Mouse (Mus musculus) embryonic facial prominence, embryonic 14.5 days (tissue): ENCODE data around the gene Zfp383. TPM values are rescaled to one million over a fixed set of nuclear protein-coding genes. Genes with fewer than 3 reads are reported as not detected.

Source experiments
- ATAC-seq: fragments of 200-750 bp; cut with Nextera tagmentation; 2 replicates; pipeline ENCODE4 v1.8.0; 2017; ENCODE audit warnings: low read depth, moderate number of reproducible peaks, moderate TSS enrichment
- DNase-seq: peaks from one replicate; pipeline ENCODE4 v3.0.0-alpha.2; 2015; ENCODE audit warnings: low spot score
- H3K27ac ChIP-seq: fragments of 300-500 bp; sonication (generic); replicated peaks from 2 replicates; pipeline ENCODE4 v1.5.1; 2014; ENCODE audit warnings: low read depth, mild to moderate bottlenecking, low read length, moderate library complexity
- H3K27me3 ChIP-seq: fragments of 300-500 bp; sonication (generic); replicated peaks from 2 replicates; pipeline ENCODE4 v1.6.1; 2014; ENCODE audit warnings: low read length; ENCODE audit not compliant: control insufficient read depth, insufficient read depth
- H3K36me3 ChIP-seq: fragments of 300-500 bp; sonication (generic); 2 replicates; pipeline ENCODE4 v1.6.1; 2014; ENCODE audit warnings: low read length, mixed read lengths; ENCODE audit not compliant: control insufficient read depth, insufficient read depth
- H3K4me1 ChIP-seq: fragments of 300-500 bp; sonication (generic); 2 replicates; pipeline ENCODE4 v1.6.1; 2014; ENCODE audit warnings: antibody characterized with exemption, low read length; ENCODE audit not compliant: control insufficient read depth, insufficient read depth
- H3K4me2 ChIP-seq: fragments of 300-500 bp; sonication (generic); 2 replicates; pipeline ENCODE4 v1.6.1; 2014; ENCODE audit warnings: low read depth, mild to moderate bottlenecking, low read length, moderate library complexity, mixed read lengths
- H3K4me3 ChIP-seq: fragments of 300-500 bp; sonication (generic); 2 replicates; pipeline ENCODE4 v1.5.1; 2014; ENCODE audit warnings: low read depth, mild to moderate bottlenecking, low read length
- H3K9ac ChIP-seq: fragments of 300-500 bp; sonication (generic); 2 replicates; pipeline ENCODE4 v1.6.1; 2014; ENCODE audit warnings: low read depth, mild to moderate bottlenecking, low read length, moderate library complexity, mixed read lengths
- H3K9me3 ChIP-seq: fragments of 300-500 bp; sonication (generic); 2 replicates; pipeline ENCODE4 v1.6.1; 2016; ENCODE audit warnings: low read length; ENCODE audit not compliant: control insufficient read depth
- WGBS: fragments of 180-500 bp; shearing (Covaris S2); extraction: QIAGEN DNeasy Blood & Tissue Kit; methylation state at CpG from one replicate; pipeline ENCODE4 v1.1.7; 2014; 5-methylcytosine and 5-hydroxymethylcytosine counted together
- polyA plus RNA-seq: library from polyadenylated mRNA; unstranded; fragments of >200 nt; fragmentation: Nextera tagmentation; extraction: Ambion mirVana; gene quantifications from 2 replicates; pipeline ENCODE4 v1.2.1, GENCODE M21; 2014

Zfp383 gene
- polyA plus RNA-seq, 1 experiment from 2014 or later: 10.1 TPM

GRCm38 (mm10) chr7:29892756-29893155, 15.3 kb upstream of the Zfp383 start:
- Histone ChIP-seq H3K9me3 (peaks cover 63% of the 10 kb centered on the region), H3K36me3 (peaks cover 77% of the 10 kb centered on the region), H3K4me3 (no peak overlapping the region), H3K27me3 (no peaks in the 10 kb centered on the region), H3K9ac (no peak overlapping the region), H3K4me1 (no peaks in the 10 kb centered on the region), H3K4me2 (no peak overlapping the region), H3K27ac (no peak overlapping the region)
- no peak for DNase-seq
- no peak for ATAC-seq
- whole genome bisulfite sequencing: 94% methylated on average over 4 of the region's 4 CpGs

- Histone ChIP-seq H3K4me1 (no peaks in the 10 kb centered on the region), H3K27me3 (no peaks in the 10 kb centered on the region), H3K9ac (no peak overlapping the region), H3K4me3 (no peak overlapping the region), H3K4me2 (no peak overlapping the region), H3K27ac (no peak overlapping the region), H3K36me3 (peaks cover 87% of the 10 kb centered on the region), H3K9me3 (peaks cover 43% of the 10 kb centered on the region)
- DNase-seq (no peak), ATAC-seq (no peak)
- WGBS: 96% methylated on average over 4 of the region's 4 CpGs
Measured at GRCm38 (mm10) chr7:29898351-29898750, 9.7 kb upstream of the Zfp383 start.

- Histone ChIP-seq H3K9me3 (peaks cover 2% of the 10 kb centered on the region; the same call in 1 of the 2 replicates), H3K36me3 (peaks cover 36% of the 10 kb centered on the region), H3K4me1 (peaks cover under 1% of the 10 kb centered on the region), H3K27ac (no peak overlapping the region), H3K9ac (no peak overlapping the region), H3K4me3 (no peak overlapping the region), H3K27me3 (no peaks in the 10 kb centered on the region), H3K4me2 (no peak overlapping the region)
- no peak for ATAC-seq
- WGBS: 93% methylated on average over 4 of the region's 4 CpGs
- DNase-seq: no peak
Measured at GRCm38 (mm10) chr7:29904101-29904500, 3.9 kb upstream of the Zfp383 start.

- ATAC-seq (peak; percentile 87), DNase-seq (peak; percentile 97)
- H3K9me3 ChIP-seq: no peaks in the 10 kb centered on the region
- H3K27me3 ChIP-seq: no peaks in the 10 kb centered on the region
- H3K9ac ChIP-seq: peak within 1 kb of the TSS; percentile 70
- H3K4me3 ChIP-seq: peak within 1 kb of the TSS; percentile 61
- peaks cover 21% of the 10 kb centered on the region for H3K36me3 ChIP-seq
- H3K4me1 ChIP-seq: peaks cover 16% of the 10 kb centered on the region
- H3K27ac ChIP-seq: peak within 1 kb of the TSS; percentile 95
- under 1% methylated on average over 22 of the region's 22 CpGs for WGBS
- peak within 1 kb of the TSS; percentile 63 for H3K4me2 ChIP-seq
Measured at GRCm38 (mm10) chr7:29905966-29906681, 1.9 kb upstream of the Zfp383 start, which contains the start of gene Zfp27. Gene Zfp27 (minus strand): TSS chr7:29906572.

- H3K9me3 ChIP-seq: no peaks in the 10 kb centered on the region
- H3K27me3 ChIP-seq: no peaks in the 10 kb centered on the region
- peak overlapping the region; percentile 61 for H3K4me3 ChIP-seq
- peaks cover 16% of the 10 kb centered on the region for H3K4me1 ChIP-seq
- DNase-seq (no peak), ATAC-seq (0 out of 2 replicates have a peak, but pooled peaks have one; percentile 2)
- H3K4me2 ChIP-seq: peak overlapping the region; percentile 63
- H3K27ac ChIP-seq: peak overlapping the region; percentile 95
- peaks cover 21% of the 10 kb centered on the region for H3K36me3 ChIP-seq
- 25% methylated on average over 8 of the region's 8 CpGs for WGBS
- peak overlapping the region; percentile 70; the same call in 1 of the 2 replicates for H3K9ac ChIP-seq
Measured at GRCm38 (mm10) chr7:29906682-29907058, 1.4 kb upstream of the Zfp383 start.

- no peak for ATAC-seq
Measured at GRCm38 (mm10) chr7:29907206-29907605, 817 bp upstream of the Zfp383 start.

GRCm38 (mm10) chr7:29910252-29910651, 2.2 kb downstream of the Zfp383 start:
- WGBS: 68% methylated on average over 2 of the region's 2 CpGs
- H3K9ac ChIP-seq: no peak overlapping the region
- DNase-seq: no peak
- peak overlapping the region; percentile 70 for H3K4me2 ChIP-seq
- peaks cover 46% of the 10 kb centered on the region for H3K36me3 ChIP-seq
- no peaks in the 10 kb centered on the region for H3K27me3 ChIP-seq
- H3K4me1 ChIP-seq: peaks cover 16% of the 10 kb centered on the region
- no peak overlapping the region for H3K4me3 ChIP-seq
- no peak overlapping the region for H3K27ac ChIP-seq
- no peak for ATAC-seq
- H3K9me3 ChIP-seq: peaks cover 8% of the 10 kb centered on the region

More at GRCm38 (mm10) chr7:29907206-29907605, 817 bp upstream of the Zfp383 start:
- Histone ChIP-seq H3K36me3 (peaks cover 25% of the 10 kb centered on the region), H3K4me2 (peak overlapping the region; percentile 63), H3K4me3 (no peak overlapping the region), H3K27me3 (no peaks in the 10 kb centered on the region), H3K9ac (no peak overlapping the region), H3K27ac (peak overlapping the region; percentile 95; the same call in 1 of the 2 replicates), H3K4me1 (peaks cover 16% of the 10 kb centered on the region), H3K9me3 (no peaks in the 10 kb centered on the region)
- no peak for DNase-seq
- WGBS: 94% methylated on average over 5 of the region's 5 CpGs

- Histone ChIP-seq H3K27ac (no peak overlapping the region), H3K4me2 (no peak overlapping the region), H3K9me3 (peaks cover 12% of the 10 kb centered on the region), H3K36me3 (peaks cover 62% of the 10 kb centered on the region), H3K4me3 (no peak overlapping the region), H3K9ac (no peak overlapping the region), H3K27me3 (no peaks in the 10 kb centered on the region), H3K4me1 (peaks cover 16% of the 10 kb centered on the region)
- DNase-seq: no peak
- no peak for ATAC-seq
- 95% methylated on average over 13 of the region's 13 CpGs for WGBS
Measured at GRCm38 (mm10) chr7:29912172-29912571, 4.1 kb downstream of the Zfp383 start.
